Mouse (Mus musculus): ENCODE data around the gene Babam1. TPM values are rescaled to one million over a fixed set of nuclear protein-coding genes. Genes with fewer than 3 reads are reported as not detected.

The Babam1 gene
- polyA plus RNA-seq, 1 experiment: 82.0 TPM

DNA sequence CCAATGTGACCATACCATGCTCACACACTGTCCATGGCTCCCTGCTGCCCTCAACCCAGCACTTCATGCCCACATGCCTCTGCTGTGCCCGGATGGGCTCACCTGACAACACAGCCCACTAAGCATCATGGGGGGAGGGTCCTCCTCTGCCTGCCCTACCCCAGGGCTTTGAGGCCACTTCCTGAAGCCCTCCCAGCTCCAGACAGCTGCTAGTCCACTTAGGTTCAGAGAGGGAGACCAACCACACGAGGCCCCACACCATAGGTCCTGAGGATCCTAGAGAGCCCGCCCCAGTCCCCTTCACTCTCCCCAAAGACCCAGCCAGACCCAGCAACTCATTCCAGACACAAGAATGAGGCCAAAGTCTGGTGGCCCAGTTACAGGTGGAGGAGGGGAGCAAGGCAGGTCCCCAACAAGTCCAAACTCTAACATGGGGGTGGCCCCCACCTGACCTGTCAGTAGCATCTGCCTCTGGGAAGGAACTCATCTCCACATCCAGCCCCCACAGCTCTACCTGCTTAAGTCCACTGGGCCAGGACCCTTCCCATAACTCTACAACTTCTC is 17.1 kb upstream of the Babam1 start:
- Histone ChIP-seq H3K9me3 (replicated peaks; ENCODE audit: control insufficient read depth, insufficient read depth, low read length, poor library complexity, severe bottlenecking) (no peaks in the 10 kb centered on the region), H3K27me3 (ENCODE audit: control insufficient read depth, insufficient read depth, low read length, poor library complexity, severe bottlenecking) (no peaks in the 10 kb centered on the region), H3K4me1 (ENCODE audit: control insufficient read depth, insufficient read depth, low read length) (peaks cover 9% of the 10 kb centered on the region), H3K36me3 (ENCODE audit: control insufficient read depth, insufficient read depth, low read length, poor library complexity, severe bottlenecking) (no peaks in the 10 kb centered on the region), H3K4me3 (ENCODE audit: low read depth, low read length) (peak overlapping the region; percentile 72), H3K9ac (ENCODE audit: low read depth, poor library complexity, severe bottlenecking) (peak overlapping the region; percentile 90; the same call in 1 of the 2 replicates), H3K27ac (ENCODE audit: insufficient read depth, low read length) (no peak overlapping the region)
- TF ChIP-seq CTCF (IDR thresholded peaks at IDR 0.05; ENCODE audit: low read depth, low read length) (no peak), POLR2A (IDR thresholded peaks at IDR 0.05; ENCODE audit: insufficient read depth, low read length) (no peak), EP300 (IDR thresholded peaks at IDR 0.05; ENCODE audit: insufficient read depth, low read depth, low read length) (no peak)

DNA sequence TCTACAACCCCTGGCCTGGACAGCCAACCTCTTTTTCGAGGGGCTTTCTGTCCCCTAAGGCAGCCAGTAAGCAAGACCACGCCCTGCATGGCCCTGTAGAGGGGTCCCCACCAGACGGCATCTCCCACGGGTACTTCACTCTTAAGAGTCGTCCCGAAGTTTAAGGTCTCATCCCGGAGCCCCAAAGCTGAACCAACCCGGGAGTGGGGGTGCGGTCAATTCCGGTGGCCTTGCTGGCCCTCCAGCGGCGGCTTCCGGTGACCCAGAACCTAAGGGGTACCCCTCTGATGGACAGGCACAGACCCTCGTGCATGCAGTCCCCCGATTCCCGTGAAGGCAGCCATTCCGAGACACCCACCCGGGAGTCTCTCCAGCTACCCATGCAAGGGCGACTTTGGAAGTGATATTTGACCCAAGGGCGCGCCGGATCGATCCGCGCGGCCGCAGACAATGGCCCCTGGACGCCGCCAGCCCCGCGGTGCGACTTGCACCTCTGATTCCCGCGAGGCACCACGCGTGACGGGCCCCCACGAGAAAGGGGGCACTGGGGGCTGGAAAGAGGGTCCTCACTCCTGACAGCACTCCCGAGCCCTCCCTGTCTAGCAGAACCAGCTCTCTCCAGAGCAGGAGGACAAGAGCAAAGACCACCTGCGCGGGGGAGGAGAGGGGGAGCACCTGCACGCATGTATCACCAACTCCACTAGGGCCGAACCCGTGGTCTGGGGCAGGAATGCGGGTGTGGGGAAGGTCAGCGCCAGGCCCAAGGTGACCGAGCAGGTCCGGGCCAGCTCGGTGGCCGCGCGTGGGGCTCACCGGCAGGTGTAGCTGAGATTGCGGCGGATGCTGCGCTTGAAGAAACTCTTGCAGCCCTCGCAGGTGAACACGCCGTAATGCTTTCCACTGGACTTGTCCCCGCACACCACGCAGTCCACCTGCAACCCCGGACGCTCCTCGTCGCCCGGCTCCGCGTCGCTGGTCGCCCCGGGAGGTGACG is 16.2 kb upstream of the Babam1 start:
- TF ChIP-seq EP300 (IDR thresholded peaks at IDR 0.05; ENCODE audit: insufficient read depth, low read depth, low read length) (no peak), POLR2A (IDR thresholded peaks at IDR 0.05; ENCODE audit: insufficient read depth, low read length) (no peak), CTCF (IDR thresholded peaks at IDR 0.05; ENCODE audit: low read depth, low read length) (no peak)
- Histone ChIP-seq H3K9me3 (replicated peaks; ENCODE audit: control insufficient read depth, insufficient read depth, low read length, poor library complexity, severe bottlenecking) (no peaks in the 10 kb centered on the region), H3K4me3 (ENCODE audit: low read depth, low read length) (peak overlapping the region; percentile 72), H3K4me1 (ENCODE audit: control insufficient read depth, insufficient read depth, low read length) (peaks cover 2% of the 10 kb centered on the region), H3K27ac (ENCODE audit: insufficient read depth, low read length) (no peak overlapping the region), H3K36me3 (ENCODE audit: control insufficient read depth, insufficient read depth, low read length, poor library complexity, severe bottlenecking) (no peaks in the 10 kb centered on the region), H3K9ac (ENCODE audit: low read depth, poor library complexity, severe bottlenecking) (peak overlapping the region; percentile 90), H3K27me3 (ENCODE audit: control insufficient read depth, insufficient read depth, low read length, poor library complexity, severe bottlenecking) (no peaks in the 10 kb centered on the region)

DNA sequence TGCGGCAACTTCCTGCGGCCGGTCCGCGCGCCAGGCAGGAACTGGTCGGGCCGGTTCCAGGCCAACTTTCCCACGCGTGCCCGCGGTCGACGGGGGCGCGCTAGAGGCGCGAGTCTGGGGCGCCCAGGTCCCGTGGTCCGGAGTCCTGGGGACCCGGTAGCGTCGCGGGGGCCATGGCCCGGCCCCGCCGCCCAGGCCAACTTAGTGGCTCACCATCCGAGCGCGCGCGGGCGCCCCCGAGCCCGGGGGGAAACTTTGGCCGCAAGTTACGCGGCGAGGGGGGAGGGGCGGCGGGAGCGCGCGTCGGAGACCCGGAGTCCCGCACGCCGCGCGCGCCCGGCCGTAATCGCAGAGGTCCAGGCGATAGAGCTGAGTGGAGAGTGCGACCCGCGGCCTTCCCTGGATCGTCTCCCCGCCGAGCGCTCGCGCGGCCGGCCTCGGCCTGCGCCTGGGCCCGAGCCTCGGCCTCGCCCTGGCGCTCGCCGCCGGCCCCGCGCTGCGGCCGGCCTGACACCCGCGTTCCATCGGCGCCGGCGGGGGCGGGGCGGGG is 15.2 kb upstream of the Babam1 start, which contains the start of gene Nr2f6:
TSS of gene Nr2f6 (minus strand) at position 540 of the 550 bp plus-strand sequence.
- Histone ChIP-seq H3K4me1 (ENCODE audit: control insufficient read depth, insufficient read depth, low read length) (peaks cover 5% of the 10 kb centered on the region), H3K9ac (ENCODE audit: low read depth, poor library complexity, severe bottlenecking) (peak within 1 kb of the TSS; percentile 90), H3K9me3 (replicated peaks; ENCODE audit: control insufficient read depth, insufficient read depth, low read length, poor library complexity, severe bottlenecking) (no peaks in the 10 kb centered on the region), H3K4me3 (ENCODE audit: low read depth, low read length) (peak within 1 kb of the TSS; percentile 72), H3K27me3 (ENCODE audit: control insufficient read depth, insufficient read depth, low read length, poor library complexity, severe bottlenecking) (no peaks in the 10 kb centered on the region), H3K27ac (ENCODE audit: insufficient read depth, low read length) (peak within 1 kb of the TSS; percentile 47), H3K36me3 (ENCODE audit: control insufficient read depth, insufficient read depth, low read length, poor library complexity, severe bottlenecking) (no peaks in the 10 kb centered on the region)
- TF ChIP-seq EP300 (IDR thresholded peaks at IDR 0.05; ENCODE audit: insufficient read depth, low read depth, low read length): no peak
- no peak for TF ChIP-seq POLR2A (IDR thresholded peaks at IDR 0.05; ENCODE audit: insufficient read depth, low read length)
- no peak for TF ChIP-seq CTCF (IDR thresholded peaks at IDR 0.05; ENCODE audit: low read depth, low read length)

DNA sequence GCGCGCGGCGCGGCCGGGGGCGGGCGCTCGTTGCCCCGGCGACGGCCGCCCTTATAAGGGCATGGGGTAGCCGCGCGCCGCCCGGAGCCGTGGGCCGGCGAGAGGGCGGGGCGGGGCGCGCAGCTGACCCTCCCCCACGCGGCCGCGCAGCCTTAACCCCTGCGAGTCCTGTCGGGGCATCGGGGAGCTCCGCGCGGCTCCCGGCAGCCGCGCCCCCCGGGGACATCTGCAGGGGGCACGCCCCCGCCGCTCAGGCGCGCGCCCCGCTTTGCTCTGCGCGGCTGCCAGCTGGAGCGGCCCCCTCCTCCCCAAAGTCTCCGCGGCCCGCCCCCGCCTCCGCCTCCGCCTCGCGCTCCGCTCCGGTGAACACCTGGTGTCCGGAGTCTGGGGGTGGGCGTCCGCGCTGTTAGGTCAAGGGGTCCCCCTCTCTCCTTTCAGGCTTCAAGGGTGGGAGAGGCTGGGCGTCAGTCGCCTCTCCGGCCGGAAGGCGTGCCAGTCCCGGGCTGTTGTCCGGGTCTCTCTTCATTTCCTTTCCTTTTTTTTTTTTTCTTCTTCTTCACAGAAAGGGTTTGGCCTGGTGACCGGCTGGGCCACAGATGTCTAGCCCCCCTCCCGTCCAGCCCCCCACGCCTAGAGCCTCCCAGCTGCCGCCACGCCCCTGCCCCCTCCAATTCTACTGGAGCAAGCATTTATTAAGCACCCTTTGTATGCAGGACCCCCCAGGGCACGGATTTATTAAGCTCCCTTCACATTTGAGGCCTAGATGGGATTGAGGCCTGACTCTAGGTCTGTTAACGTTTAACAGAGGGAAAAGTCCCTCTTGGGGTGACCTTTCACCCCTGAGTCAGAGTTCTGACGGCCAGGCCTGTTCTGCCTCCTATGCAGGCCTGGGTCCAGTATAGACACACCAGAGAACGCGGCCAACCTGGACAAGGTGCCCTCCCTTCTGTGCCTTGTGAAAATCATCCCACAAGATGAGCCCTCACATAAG is 14.4 kb upstream of the Babam1 start:
- TF ChIP-seq POLR2A (IDR thresholded peaks at IDR 0.05; ENCODE audit: insufficient read depth, low read length) (no peak), EP300 (IDR thresholded peaks at IDR 0.05; ENCODE audit: insufficient read depth, low read depth, low read length) (no peak)
- H3K4me1 ChIP-seq (ENCODE audit: control insufficient read depth, insufficient read depth, low read length): peaks cover 5% of the 10 kb centered on the region
- H3K4me3 ChIP-seq (ENCODE audit: low read depth, low read length): peak overlapping the region; percentile 60

DNA sequence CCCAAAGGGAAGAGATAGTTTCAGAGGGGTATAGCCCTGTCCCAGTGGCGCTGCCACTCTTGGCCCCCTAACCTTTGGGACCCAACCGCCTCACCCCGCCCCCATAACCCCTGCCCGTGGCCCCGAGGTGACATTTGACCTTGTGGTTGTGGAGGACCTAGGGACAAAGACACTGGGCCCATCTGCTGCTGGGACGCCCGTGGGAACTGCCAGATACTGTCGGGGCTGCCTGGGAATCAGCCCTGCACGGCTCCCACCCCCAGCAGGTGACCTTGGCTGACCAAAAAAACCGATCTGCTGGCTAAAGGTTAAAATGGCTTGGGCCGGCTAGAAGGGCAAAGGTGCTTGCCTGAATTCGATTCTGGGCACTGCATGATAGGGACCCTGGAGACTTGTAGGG is 13.3 kb upstream of the Babam1 start:
- Histone ChIP-seq H3K27ac (ENCODE audit: insufficient read depth, low read length) (no peak overlapping the region), H3K36me3 (ENCODE audit: control insufficient read depth, insufficient read depth, low read length, poor library complexity, severe bottlenecking) (no peaks in the 10 kb centered on the region), H3K9me3 (replicated peaks; ENCODE audit: control insufficient read depth, insufficient read depth, low read length, poor library complexity, severe bottlenecking) (no peaks in the 10 kb centered on the region), H3K4me1 (ENCODE audit: control insufficient read depth, insufficient read depth, low read length) (peaks cover 5% of the 10 kb centered on the region), H3K4me3 (ENCODE audit: low read depth, low read length) (no peak overlapping the region), H3K27me3 (ENCODE audit: control insufficient read depth, insufficient read depth, low read length, poor library complexity, severe bottlenecking) (no peaks in the 10 kb centered on the region), H3K9ac (ENCODE audit: low read depth, poor library complexity, severe bottlenecking) (no peak overlapping the region)
- no peak for TF ChIP-seq CTCF (IDR thresholded peaks at IDR 0.05; ENCODE audit: low read depth, low read length)
- TF ChIP-seq EP300 (IDR thresholded peaks at IDR 0.05; ENCODE audit: insufficient read depth, low read depth, low read length): peak; percentile 50; the same call in 1 of the 2 replicates

More for the DNA sequence above, 14.4 kb upstream of the Babam1 start:
- Histone ChIP-seq H3K36me3 (ENCODE audit: control insufficient read depth, insufficient read depth, low read length, poor library complexity, severe bottlenecking) (no peaks in the 10 kb centered on the region), H3K9me3 (replicated peaks; ENCODE audit: control insufficient read depth, insufficient read depth, low read length, poor library complexity, severe bottlenecking) (no peaks in the 10 kb centered on the region), H3K9ac (ENCODE audit: low read depth, poor library complexity, severe bottlenecking) (peak overlapping the region; percentile 90), H3K27ac (ENCODE audit: insufficient read depth, low read length) (peak overlapping the region; percentile 47), H3K27me3 (ENCODE audit: control insufficient read depth, insufficient read depth, low read length, poor library complexity, severe bottlenecking) (no peaks in the 10 kb centered on the region)
